Mouse (Mus musculus): ENCODE results near the gene Gm45753. TPM values are rescaled to one million over a fixed set of nuclear protein-coding genes. Genes with fewer than 3 reads are reported as not detected.

The Gm45753 gene
- total RNA-seq, 4 experiments from 2014 or later, result not detected

Other genes starting within 250 kb of the Gm45753 start
- not detected for gene Mtnr1a, start 239.3 kb downstream of the Gm45753 start, total RNA-seq (2022)
- not detected for gene F11, start 46.4 kb downstream of the Gm45753 start, total RNA-seq (2022)
- under 1 TPM in 1 of 4 experiments, not detected in 3; 0.05 TPM for gene Klkb1, start 13.6 kb downstream of the Gm45753 start, total RNA-seq (2022)
- 1 to 10 TPM in 2 of 4 experiments, under 1 TPM in 2; 0.44 to 1.2 (median 0.85) TPM for gene Cyp4v3, start 24.8 kb upstream of the Gm45753 start, total RNA-seq (2022)
- 1 to 10 TPM; 1.3 to 2.0 (median 1.6) TPM for gene Fam149a, start 73.8 kb upstream of the Gm45753 start, total RNA-seq (2022)
- 1 to 10 TPM in 2 of 4 experiments, under 1 TPM in 2; 0.68 to 1.3 (median 0.91) TPM for gene Tlr3, start 102.6 kb upstream of the Gm45753 start, total RNA-seq (2022)
- gene Sorbs2, start 199.3 kb upstream of the Gm45753 start, total RNA-seq (2022), result 100 to 1,000 TPM in 1 of 4 experiments, 10 to 100 TPM in 3; 60.0 to 116 (median 75.8) TPM

All from gastrocnemius, adult 8-10 months (tissue).